Mouse (Mus musculus) limb, embryonic 11.5 days (tissue): ENCODE measurements around the gene Iqschfp. TPM values are rescaled to one million over a fixed set of nuclear protein-coding genes. Genes with fewer than 3 reads are reported as not detected.

ENCODE experiments used
- ATAC-seq: fragments of 200-750 bp; cut with Nextera tagmentation; 2 replicates; pipeline ENCODE4 v1.8.0; 2017; ENCODE audit warnings: low read depth; ENCODE audit not compliant: insufficient number of reproducible peaks, low FRiP score, low TSS enrichment
- DNase-seq: peaks from one replicate; pipeline ENCODE4 v3.0.0-alpha.2; 2015; ENCODE audit warnings: low spot score
- H3K27ac ChIP-seq: fragments of 300-500 bp; sonication (generic); replicated peaks from 2 replicates; pipeline ENCODE4 v1.5.1; 2014; ENCODE audit warnings: low read depth, mild to moderate bottlenecking, low read length
- H3K27me3 ChIP-seq: fragments of 300-500 bp; sonication (generic); 2 replicates; pipeline ENCODE4 v1.6.1; 2014; ENCODE audit warnings: mild to moderate bottlenecking, low read length, mixed read lengths; ENCODE audit not compliant: control insufficient read depth, insufficient read depth
- H3K36me3 ChIP-seq: fragments of 300-500 bp; sonication (generic); 2 replicates; pipeline ENCODE4 v1.6.1; 2014; ENCODE audit warnings: mild to moderate bottlenecking, low read length, moderate library complexity, mixed read lengths; ENCODE audit not compliant: control insufficient read depth, insufficient read depth
- H3K4me1 ChIP-seq: fragments of 300-500 bp; sonication (generic); 2 replicates; pipeline ENCODE4 v1.6.1; 2014; ENCODE audit warnings: low read length, mixed read lengths; ENCODE audit not compliant: control insufficient read depth, insufficient read depth
- H3K4me2 ChIP-seq: fragments of 300-500 bp; sonication (generic); 2 replicates; pipeline ENCODE4 v1.6.1; 2014; ENCODE audit warnings: low read depth, mild to moderate bottlenecking, moderate library complexity; ENCODE audit not compliant: severe bottlenecking
- H3K4me3 ChIP-seq: fragments of 300-500 bp; sonication (generic); 2 replicates; pipeline ENCODE4 v1.5.1; 2014; ENCODE audit warnings: low read depth, low read length
- H3K9ac ChIP-seq: fragments of 300-500 bp; sonication (generic); 2 replicates; pipeline ENCODE4 v1.6.1; 2014; ENCODE audit warnings: mild to moderate bottlenecking, low read length
- H3K9me3 ChIP-seq: fragments of 300-500 bp; sonication (generic); 2 replicates; pipeline ENCODE4 v1.6.1; 2016; ENCODE audit warnings: low read length; ENCODE audit not compliant: control insufficient read depth
- WGBS: fragments of 180-500 bp; shearing (Covaris S2); extraction: QIAGEN DNeasy Blood & Tissue Kit; methylation state at CpG from one replicate; pipeline ENCODE4 v1.1.7; 2014; 5-methylcytosine and 5-hydroxymethylcytosine counted together
- polyA plus RNA-seq: library from polyadenylated mRNA; unstranded; fragments of >200 nt; fragmentation: Nextera tagmentation; extraction: Ambion mirVana; gene quantifications from 2 replicates; pipeline ENCODE4 v1.2.1, GENCODE M21; 2014

Gene Iqschfp
- polyA plus RNA-seq, 1 experiment from 2014 or later, result 0.56 TPM

DNA sequence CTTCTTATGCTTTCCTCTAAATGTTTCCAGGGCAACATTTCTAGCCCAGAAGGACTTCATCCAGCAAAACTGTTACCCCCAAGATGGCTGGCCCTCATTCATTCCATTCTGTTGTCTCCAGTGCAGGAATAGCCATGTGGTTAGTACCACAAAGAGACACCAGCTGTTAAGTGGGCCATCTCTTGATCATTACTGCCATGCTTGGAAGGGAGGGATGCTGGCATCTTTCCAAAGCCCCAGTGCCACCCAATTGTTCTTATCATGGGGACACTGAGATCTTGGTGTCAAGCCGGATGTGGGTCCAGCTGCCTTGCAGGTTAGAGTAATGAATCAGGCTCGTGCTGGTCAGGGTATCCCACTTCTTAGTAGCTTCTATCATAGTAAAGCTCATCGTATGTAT is 729.9 kb downstream of the Iqschfp start:
- H3K9me3 ChIP-seq, result no peaks in the 10 kb centered on the region
- no peak for DNase-seq
- ATAC-seq, result no peak
- H3K9ac ChIP-seq, result no peak overlapping the region
- H3K36me3 ChIP-seq, result no peaks in the 10 kb centered on the region
- H3K27me3 ChIP-seq, result no peaks in the 10 kb centered on the region
- H3K4me2 ChIP-seq, result no peak overlapping the region
- WGBS, result 94% methylated on average over 3 of the region's 3 CpGs
- no peak overlapping the region for H3K4me3 ChIP-seq
- no peaks in the 10 kb centered on the region for H3K4me1 ChIP-seq
- no peak overlapping the region for H3K27ac ChIP-seq

DNA sequence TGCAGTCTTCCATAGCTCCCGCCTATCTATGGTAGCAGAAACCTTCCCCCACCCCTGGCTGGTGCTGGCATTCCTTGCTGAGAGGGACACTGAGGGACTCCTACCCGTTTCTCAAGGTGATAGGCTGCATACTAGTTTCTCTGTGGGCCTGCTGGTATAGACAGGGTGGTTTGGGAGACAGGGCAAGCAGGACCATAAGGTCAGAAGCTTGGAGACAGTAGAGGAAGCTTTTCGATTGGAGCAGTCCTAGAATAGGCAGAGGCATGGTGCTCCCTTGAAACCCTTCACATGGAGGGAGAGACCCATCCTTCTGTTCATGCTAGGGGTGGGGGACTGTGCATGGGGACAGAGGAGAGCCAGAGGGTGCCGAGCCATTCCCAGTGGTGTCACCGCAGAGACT is 731.0 kb downstream of the Iqschfp start:
- no peaks in the 10 kb centered on the region for H3K9me3 ChIP-seq
- 84% methylated on average over 5 of the region's 5 CpGs for WGBS
- H3K4me2 ChIP-seq, result no peak overlapping the region
- no peak for DNase-seq
- H3K9ac ChIP-seq, result no peak overlapping the region
- H3K27me3 ChIP-seq, result no peaks in the 10 kb centered on the region
- no peak for ATAC-seq
- H3K4me1 ChIP-seq, result no peaks in the 10 kb centered on the region
- H3K4me3 ChIP-seq, result no peak overlapping the region
- no peak overlapping the region for H3K27ac ChIP-seq
- H3K36me3 ChIP-seq, result no peaks in the 10 kb centered on the region

GRCm38 (mm10) chr3:68624471-68624870 is 732.4 kb downstream of the Iqschfp start:
- Histone ChIP-seq H3K27me3 (no peaks in the 10 kb centered on the region), H3K4me1 (no peaks in the 10 kb centered on the region), H3K36me3 (no peaks in the 10 kb centered on the region), H3K4me3 (no peak overlapping the region), H3K9ac (no peak overlapping the region), H3K9me3 (no peaks in the 10 kb centered on the region), H3K27ac (no peak overlapping the region), H3K4me2 (no peak overlapping the region)
- no peak for ATAC-seq
- DNase-seq, result no peak
- 90% methylated on average over 6 of the region's 6 CpGs for WGBS

GRCm38 (mm10) chr3:68630261-68630660 is 738.2 kb downstream of the Iqschfp start:
- H3K27me3 ChIP-seq, result no peaks in the 10 kb centered on the region
- ATAC-seq (no peak), DNase-seq (no peak)
- 88% methylated on average over 4 of the region's 4 CpGs for whole genome bisulfite sequencing
- no peaks in the 10 kb centered on the region for H3K9me3 ChIP-seq
- H3K9ac ChIP-seq, result no peak overlapping the region
- no peak overlapping the region for H3K4me3 ChIP-seq
- H3K4me1 ChIP-seq, result no peaks in the 10 kb centered on the region
- no peak overlapping the region for H3K27ac ChIP-seq
- no peaks in the 10 kb centered on the region for H3K36me3 ChIP-seq
- no peak overlapping the region for H3K4me2 ChIP-seq

DNA sequence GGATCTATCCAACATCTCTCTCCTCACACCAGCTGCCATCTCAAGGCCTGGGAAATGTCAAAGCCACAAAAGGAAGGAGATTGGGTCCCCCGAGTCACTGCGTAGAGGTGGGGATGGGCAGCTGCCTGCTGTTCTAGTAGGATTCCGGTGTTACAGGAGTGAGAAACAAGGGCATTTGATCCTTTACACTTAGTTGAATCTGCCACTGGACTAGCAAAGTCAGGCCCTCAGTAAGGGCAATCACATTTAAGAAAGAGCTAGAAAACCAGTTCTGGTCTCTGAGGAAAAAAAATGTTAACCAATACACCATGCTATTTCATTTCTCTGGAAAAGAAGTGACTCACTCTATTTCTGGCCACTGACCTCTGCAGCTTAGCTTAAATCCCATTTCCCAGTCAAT is 738.8 kb downstream of the Iqschfp start:
- Histone ChIP-seq H3K9ac (no peak overlapping the region), H3K9me3 (no peaks in the 10 kb centered on the region), H3K27me3 (no peaks in the 10 kb centered on the region), H3K4me3 (no peak overlapping the region), H3K4me1 (no peaks in the 10 kb centered on the region), H3K36me3 (no peaks in the 10 kb centered on the region), H3K4me2 (no peak overlapping the region), H3K27ac (no peak overlapping the region)
- DNase-seq, result no peak
- 61% methylated on average over 3 of the region's 3 CpGs for WGBS
- no peak for ATAC-seq

- no peak for ATAC-seq
- H3K4me3 ChIP-seq, result no peak overlapping the region
- 78% methylated on average over 3 of the region's 3 CpGs for WGBS
- H3K4me2 ChIP-seq, result no peak overlapping the region
- no peak for DNase-seq
- H3K4me1 ChIP-seq, result no peaks in the 10 kb centered on the region
- H3K9me3 ChIP-seq, result no peaks in the 10 kb centered on the region
- H3K27me3 ChIP-seq, result no peaks in the 10 kb centered on the region
- no peak overlapping the region for H3K27ac ChIP-seq
- no peaks in the 10 kb centered on the region for H3K36me3 ChIP-seq
- no peak overlapping the region for H3K9ac ChIP-seq
Observed at GRCm38 (mm10) chr3:68632714-68633113, 740.7 kb downstream of the Iqschfp start.

- H3K9me3 ChIP-seq, result no peaks in the 10 kb centered on the region
- 93% methylated on average over 4 of the region's 4 CpGs for WGBS
- no peak overlapping the region for H3K27ac ChIP-seq
- ATAC-seq, result no peak
- H3K4me1 ChIP-seq, result no peaks in the 10 kb centered on the region
- H3K27me3 ChIP-seq, result no peaks in the 10 kb centered on the region
- H3K4me3 ChIP-seq, result no peak overlapping the region
- no peak overlapping the region for H3K9ac ChIP-seq
- no peaks in the 10 kb centered on the region for H3K36me3 ChIP-seq
- DNase-seq, result no peak
- no peak overlapping the region for H3K4me2 ChIP-seq
Observed at GRCm38 (mm10) chr3:68633577-68633976, 741.5 kb downstream of the Iqschfp start.

GRCm38 (mm10) chr3:68637960-68638359 is 745.9 kb downstream of the Iqschfp start:
- Histone ChIP-seq H3K4me1 (no peaks in the 10 kb centered on the region), H3K36me3 (no peaks in the 10 kb centered on the region), H3K4me2 (no peak overlapping the region), H3K9me3 (no peaks in the 10 kb centered on the region), H3K27me3 (no peaks in the 10 kb centered on the region), H3K27ac (no peak overlapping the region), H3K4me3 (no peak overlapping the region), H3K9ac (no peak overlapping the region)
- DNase-seq (no peak), ATAC-seq (no peak)
- WGBS, result 45% methylated on average over 7 of the region's 7 CpGs

GRCm38 (mm10) chr3:68638703-68639102 is 746.7 kb downstream of the Iqschfp start:
- H3K36me3 ChIP-seq, result no peaks in the 10 kb centered on the region
- H3K9me3 ChIP-seq, result no peaks in the 10 kb centered on the region
- no peak overlapping the region for H3K4me2 ChIP-seq
- H3K27me3 ChIP-seq, result no peaks in the 10 kb centered on the region
- H3K4me3 ChIP-seq, result no peak overlapping the region
- no peak for DNase-seq
- H3K9ac ChIP-seq, result no peak overlapping the region
- 87% methylated on average over 1 of the region's 1 CpGs for WGBS
- no peak overlapping the region for H3K27ac ChIP-seq
- ATAC-seq, result no peak
- H3K4me1 ChIP-seq, result no peaks in the 10 kb centered on the region
